Mouse (Mus musculus) kidney, adult 2 months (tissue): ENCODE measurements at regions not wholly inside any gene's neighbourhood (a gene's known extent, or its start where the extent isn't known, plus 50 kb on each side); places are given as distances from the start of the nearest gene placed in this dataset.

Experiments used
- CTCF ChIP-seq: fragments of 200-500 bp; conservative IDR thresholded peaks from 2 replicates; pipeline ENCODE4 v1.5.1; 2011; ENCODE audit warnings: low read depth, mild to moderate bottlenecking, control low read depth, low read length, moderate library complexity, mixed read lengths; ENCODE audit not compliant: insufficient read depth, insufficient read length
- POLR2A ChIP-seq: fragments of 200-500 bp; IDR thresholded peaks from one replicate; pipeline ENCODE4 v1.6.1; 2011; ENCODE audit warnings: low read depth, low read length, control low read depth

GRCm38 (mm10) chr15:11476248-11476647 lies 76.8 kb upstream of the Tars start:
- TF ChIP-seq CTCF (no peak), POLR2A (no peak)
